Mouse (Mus musculus) lung, adult 2 months (tissue): Measurements from ENCODE around the gene Fam189a1.

Experiments used
- CTCF ChIP-seq: fragments of 200-500 bp; IDR thresholded peaks from 2 replicates; pipeline ENCODE4 v1.5.1; 2011; ENCODE audit warnings: mild to moderate bottlenecking, low read length, control low read depth; ENCODE audit not compliant: insufficient read depth
- POLR2A ChIP-seq: fragments of 200-500 bp; IDR thresholded peaks from 2 replicates; pipeline ENCODE4 v1.6.1; 2011; ENCODE audit warnings: low read depth, mild to moderate bottlenecking, control low read depth, low read length, borderline replicate concordance; ENCODE audit errors: extremely low read depth

- TF ChIP-seq CTCF: no peak
- TF ChIP-seq POLR2A: no peak
These were observed 54.7 kb downstream of the Fam189a1 start for GRCm38 (mm10) chr7:65101661-65102060.
